Mouse (Mus musculus): ENCODE data around the gene Scgb1a1.

- no peak for TF ChIP-seq POLR2A (IDR thresholded peaks at IDR 0.05; ENCODE audit: extremely low read depth, insufficient read depth, low read length)
- no peak for TF ChIP-seq CTCF (IDR thresholded peaks at IDR 0.05; ENCODE audit: extremely low read depth, insufficient read depth, low read length)
Measured at GRCm38 (mm10) chr19:9137159-9137558, 49.4 kb upstream of the Scgb1a1 start.

Measured in cortical plate, adult 2 months (tissue).